Mouse (Mus musculus) urinary bladder, postnatal 36 days (tissue): ENCODE results near the gene N4bp2l2.

Experiments
- DNase-seq, 2 experiments: peaks; one replicate each; pipeline ENCODE4 v3.0.0; 2022; ENCODE audit warnings: low spot score in 2 of 2, mixed read lengths in 1 of 2

N4bp2l2 gene

DNA sequence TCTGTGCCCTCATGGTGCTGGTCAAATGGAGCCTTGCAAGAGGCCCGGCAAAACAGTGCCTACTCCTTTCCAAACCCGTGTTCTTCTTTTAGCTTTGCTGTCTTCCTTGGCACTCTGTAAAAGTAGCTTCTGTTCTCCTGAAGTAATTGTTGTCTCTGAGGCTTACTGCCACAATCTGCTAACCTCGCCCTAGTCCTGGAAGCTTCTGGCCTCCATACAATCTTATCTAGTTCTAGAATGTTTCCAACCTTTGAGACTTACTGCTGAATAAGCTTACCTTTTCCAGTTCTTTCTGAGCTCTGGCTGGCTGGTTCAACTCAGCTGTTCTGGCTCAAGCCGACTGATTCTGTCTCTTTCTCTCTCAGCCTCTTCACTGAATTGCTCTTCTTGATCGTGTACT lies 104.2 kb downstream of the N4bp2l2 start:
- no peak for DNase-seq

DNA sequence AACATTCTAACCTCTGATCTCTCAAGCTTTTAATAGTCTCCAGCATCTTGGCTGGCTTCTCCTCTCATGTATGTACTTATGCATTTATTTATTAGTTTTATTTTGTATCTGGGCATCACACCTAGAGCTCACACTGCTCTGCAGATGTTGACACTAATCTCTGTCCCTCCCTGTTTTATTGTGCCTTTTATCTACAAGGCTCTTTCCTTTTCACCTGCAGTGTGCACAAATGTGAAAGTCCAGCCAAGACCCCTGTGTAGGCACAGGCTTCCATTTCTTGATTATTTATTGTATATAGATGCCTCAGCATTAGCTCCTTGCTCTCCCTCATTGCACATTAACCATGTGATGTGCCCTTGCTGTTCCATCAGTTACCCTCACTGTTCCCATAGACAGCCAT lies 104.6 kb downstream of the N4bp2l2 start:
- no peak for DNase-seq

DNA sequence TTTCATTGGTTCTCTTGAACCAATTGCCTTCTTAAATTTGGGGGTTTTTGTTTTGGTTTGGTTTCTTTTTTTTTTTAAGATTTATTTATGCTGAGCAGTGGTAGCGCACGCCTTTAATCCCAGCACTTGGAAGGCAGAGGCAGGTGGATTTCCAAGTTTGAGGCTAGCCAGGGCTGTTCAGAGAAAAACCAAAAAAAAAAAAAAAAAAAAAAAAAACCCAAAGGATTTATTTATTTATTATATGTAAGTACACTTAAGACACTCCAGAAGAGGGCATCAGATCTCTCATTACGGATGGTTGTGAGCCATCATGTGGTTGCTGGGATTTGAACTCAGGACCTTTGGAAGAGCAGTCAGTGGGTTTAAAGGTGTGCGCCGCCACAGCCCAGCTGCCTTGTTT lies 105.1 kb downstream of the N4bp2l2 start:
- no peak for DNase-seq

DNA sequence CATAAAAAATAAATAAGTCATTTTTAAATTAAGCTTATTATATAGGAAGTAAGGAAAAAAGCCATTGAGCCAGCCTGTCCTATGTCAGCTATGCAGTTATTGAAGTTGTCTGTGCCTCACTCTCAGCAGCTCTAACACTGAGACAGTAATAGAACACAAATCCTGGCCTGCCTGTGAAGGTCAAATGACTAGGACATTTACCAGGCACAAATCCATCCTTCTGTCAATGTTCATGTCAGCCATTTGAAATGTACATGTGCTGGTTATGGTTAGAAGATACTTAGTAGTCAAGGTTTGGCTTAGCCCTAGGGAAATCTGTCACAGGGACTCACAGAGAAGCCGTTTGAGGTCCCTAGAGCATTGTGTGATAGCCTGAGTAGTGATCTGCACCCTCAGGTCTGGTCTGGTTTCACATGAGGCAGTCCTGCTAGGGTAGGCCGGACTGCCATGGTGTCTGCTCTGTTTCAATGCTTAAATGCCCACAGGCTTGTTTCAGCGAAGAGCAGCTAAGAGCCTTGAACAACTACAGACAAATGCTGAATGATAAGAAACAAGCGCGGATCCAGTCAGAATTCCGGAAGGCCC lies 106.4 kb downstream of the N4bp2l2 start:
- DNase-seq: no peak
